Mouse (Mus musculus) neural tube, embryonic 15.5 days (tissue): ENCODE results near the gene Cntd1. TPM values are rescaled to one million over a fixed set of nuclear protein-coding genes. Genes with fewer than 3 reads are reported as not detected.

Source experiments
- ATAC-seq: fragments of 200-750 bp; cut with Nextera tagmentation; 2 replicates; pipeline ENCODE4 v1.8.0; 2017; ENCODE audit warnings: mild to moderate bottlenecking, moderate TSS enrichment, moderate library complexity; ENCODE audit not compliant: low FRiP score
- H3K27ac ChIP-seq: fragments of 300-500 bp; sonication (generic); replicated peaks from 2 replicates; pipeline ENCODE4 v1.5.1; 2015; ENCODE audit warnings: mild to moderate bottlenecking, inconsistent platforms
- H3K27me3 ChIP-seq: fragments of 300-500 bp; sonication (generic); replicated peaks from 2 replicates; pipeline ENCODE4 v1.6.1; 2015; ENCODE audit warnings: inconsistent platforms
- H3K36me3 ChIP-seq: fragments of 300-500 bp; sonication (generic); 2 replicates; pipeline ENCODE4 v1.6.1; 2015; ENCODE audit warnings: inconsistent platforms
- H3K4me1 ChIP-seq: fragments of 300-500 bp; sonication (generic); 2 replicates; pipeline ENCODE4 v1.6.1; 2015; ENCODE audit warnings: inconsistent platforms
- H3K4me2 ChIP-seq: fragments of 300-500 bp; sonication (generic); 2 replicates; pipeline ENCODE4 v1.6.1; 2015; ENCODE audit warnings: inconsistent platforms, mild to moderate bottlenecking, moderate library complexity
- H3K4me3 ChIP-seq: fragments of 300-500 bp; sonication (generic); replicated peaks from 2 replicates; pipeline ENCODE4 v1.5.1; 2015; ENCODE audit warnings: mild to moderate bottlenecking, inconsistent platforms
- H3K9ac ChIP-seq: fragments of 300-500 bp; sonication (generic); replicated peaks from 2 replicates; pipeline ENCODE4 v1.6.1; 2015; ENCODE audit warnings: mild to moderate bottlenecking, inconsistent platforms
- H3K9me3 ChIP-seq: fragments of 300-500 bp; sonication (generic); replicated peaks from 2 replicates; pipeline ENCODE4 v1.6.1; 2016; ENCODE audit warnings: inconsistent platforms
- WGBS: fragments of 180-500 bp; shearing (Covaris S2); methylation state at CpG from one replicate; pipeline ENCODE4 v1.1.7; 2015; ENCODE audit warnings: mixed read lengths; 5-methylcytosine and 5-hydroxymethylcytosine counted together
- polyA plus RNA-seq: library from polyadenylated mRNA; unstranded; fragments of >200 nt; fragmentation: Nextera tagmentation; extraction: Ambion mirVana; gene quantifications from 2 replicates; pipeline ENCODE4 v1.2.1, GENCODE M21; 2015

The Cntd1 gene
- polyA plus RNA-seq, 1 experiment from 2014 or later = 0.77 TPM

- ATAC-seq = no peak
- Histone ChIP-seq H3K9ac (peak overlapping the region; percentile 89), H3K27me3 (0 out of 2 replicates have a peak, but pooled peaks cover 2% of the 10 kb centered on the region), H3K4me3 (peak overlapping the region; percentile 92), H3K36me3 (peaks cover 21% of the 10 kb centered on the region), H3K27ac (peak overlapping the region; percentile 77), H3K4me2 (peak overlapping the region; percentile 97), H3K9me3 (no peaks in the 10 kb centered on the region), H3K4me1 (peaks cover 26% of the 10 kb centered on the region)
- WGBS = 13% methylated on average over 26 of the region's 26 CpGs
Observed at GRCm38 (mm10) chr11:101301299-101302003, 22.6 kb downstream of the Cntd1 start.

GRCm38 (mm10) chr11:101302004-101302798, 23.4 kb downstream of the Cntd1 start, which contains the start of gene Becn1:
TSS of gene Becn1 (minus strand) at chr11:101302286.
- Histone ChIP-seq H3K4me3 (peak within 1 kb of the TSS; percentile 92), H3K9me3 (no peaks in the 10 kb centered on the region), H3K36me3 (peaks cover 21% of the 10 kb centered on the region), H3K9ac (peak within 1 kb of the TSS; percentile 89), H3K4me1 (peaks cover 26% of the 10 kb centered on the region), H3K27ac (peak within 1 kb of the TSS; percentile 77), H3K4me2 (peak within 1 kb of the TSS; percentile 97), H3K27me3 (0 out of 2 replicates have a peak, but pooled peaks cover 9% of the 10 kb centered on the region)
- WGBS = 8% methylated on average over 39 of the region's 39 CpGs
- ATAC-seq = peak; percentile 96

GRCm38 (mm10) chr11:101307744-101308143, 28.9 kb downstream of the Cntd1 start:
- no peak for ATAC-seq
- Histone ChIP-seq H3K27me3 (peaks cover 9% of the 10 kb centered on the region; the same call in 1 of the 2 replicates), H3K9me3 (no peaks in the 10 kb centered on the region), H3K4me3 (no peak overlapping the region), H3K9ac (no peak overlapping the region), H3K27ac (no peak overlapping the region), H3K4me1 (no peaks in the 10 kb centered on the region), H3K36me3 (no peaks in the 10 kb centered on the region), H3K4me2 (no peak overlapping the region)
- 46% methylated on average over 5 of the region's 5 CpGs for WGBS

GRCm38 (mm10) chr11:101311083-101311482, 32.3 kb downstream of the Cntd1 start:
- ATAC-seq = no peak
- no peaks in the 10 kb centered on the region for H3K9me3 ChIP-seq
- 93% methylated on average over 3 of the region's 3 CpGs for WGBS

GRCm38 (mm10) chr11:101312150-101312549, 33.3 kb downstream of the Cntd1 start:
- H3K9me3 ChIP-seq = no peaks in the 10 kb centered on the region
- peaks cover 9% of the 10 kb centered on the region for H3K4me1 ChIP-seq
- H3K27ac ChIP-seq = no peak overlapping the region
- no peak for ATAC-seq
- no peak overlapping the region for H3K4me2 ChIP-seq
- H3K36me3 ChIP-seq = no peaks in the 10 kb centered on the region
- peaks cover under 1% of the 10 kb centered on the region for H3K27me3 ChIP-seq
- H3K4me3 ChIP-seq = no peak overlapping the region
- no peak overlapping the region for H3K9ac ChIP-seq
- WGBS = 73% methylated on average over 3 of the region's 3 CpGs

More at GRCm38 (mm10) chr11:101311083-101311482, 32.3 kb downstream of the Cntd1 start:
- Histone ChIP-seq H3K4me3 (no peak overlapping the region), H3K4me1 (peaks cover 2% of the 10 kb centered on the region; the same call in 1 of the 2 replicates), H3K4me2 (no peak overlapping the region), H3K27me3 (peaks cover 9% of the 10 kb centered on the region), H3K27ac (no peak overlapping the region), H3K36me3 (no peaks in the 10 kb centered on the region), H3K9ac (no peak overlapping the region)

GRCm38 (mm10) chr11:101314567-101314966, 35.8 kb downstream of the Cntd1 start:
- no peak overlapping the region for H3K4me3 ChIP-seq
- H3K9ac ChIP-seq = no peak overlapping the region
- ATAC-seq = no peak
- H3K27me3 ChIP-seq = no peaks in the 10 kb centered on the region; the same call in 1 of the 2 replicates
- WGBS = 100% methylated on average over 1 of the region's 1 CpGs
- no peak overlapping the region for H3K4me2 ChIP-seq
- H3K9me3 ChIP-seq = no peaks in the 10 kb centered on the region
- peaks cover 24% of the 10 kb centered on the region for H3K4me1 ChIP-seq
- H3K27ac ChIP-seq = no peak overlapping the region
- peaks cover 18% of the 10 kb centered on the region for H3K36me3 ChIP-seq

- Histone ChIP-seq H3K27ac (peak overlapping the region; percentile 85), H3K4me1 (peaks cover 24% of the 10 kb centered on the region), H3K4me2 (peak overlapping the region; percentile 96), H3K36me3 (peaks cover 24% of the 10 kb centered on the region), H3K4me3 (peak overlapping the region; percentile 74), H3K9ac (peak overlapping the region; percentile 87), H3K9me3 (no peaks in the 10 kb centered on the region), H3K27me3 (no peaks in the 10 kb centered on the region; the same call in 1 of the 2 replicates)
- ATAC-seq = no peak
- 88% methylated on average over 8 of the region's 8 CpGs for WGBS
Observed at GRCm38 (mm10) chr11:101315082-101315650, 36.4 kb downstream of the Cntd1 start.

- Histone ChIP-seq H3K36me3 (peaks cover 31% of the 10 kb centered on the region), H3K4me2 (peak within 1 kb of the TSS; percentile 96), H3K4me3 (peak within 1 kb of the TSS; percentile 74), H3K9me3 (no peaks in the 10 kb centered on the region), H3K27ac (peak within 1 kb of the TSS; percentile 85), H3K4me1 (peaks cover 24% of the 10 kb centered on the region), H3K27me3 (no peaks in the 10 kb centered on the region; the same call in 1 of the 2 replicates), H3K9ac (peak within 1 kb of the TSS; percentile 87)
- WGBS = under 1% methylated on average over 55 of the region's 62 CpGs
- ATAC-seq = peak; percentile 94
Observed at GRCm38 (mm10) chr11:101315665-101316500, 37.1 kb downstream of the Cntd1 start, which contains the start of gene Psme3. TSS of gene Psme3 (plus strand) at chr11:101316213.

GRCm38 (mm10) chr11:101316501-101316917, 37.7 kb downstream of the Cntd1 start:
- ATAC-seq = peak; percentile 51
- Histone ChIP-seq H3K4me2 (peak overlapping the region; percentile 96), H3K27me3 (no peaks in the 10 kb centered on the region; the same call in 1 of the 2 replicates), H3K27ac (peak overlapping the region; percentile 85), H3K36me3 (peaks cover 37% of the 10 kb centered on the region), H3K9ac (peak overlapping the region; percentile 87), H3K4me3 (peak overlapping the region; percentile 74), H3K4me1 (peaks cover 24% of the 10 kb centered on the region), H3K9me3 (no peaks in the 10 kb centered on the region)
- WGBS = under 1% methylated on average over 17 of the region's 17 CpGs

- 11% methylated on average over 4 of the region's 4 CpGs for WGBS
- H3K9ac ChIP-seq = no peak overlapping the region
- H3K27ac ChIP-seq = no peak overlapping the region
- ATAC-seq = peak; percentile 53; the same call in 1 of the 2 replicates
- H3K4me1 ChIP-seq = 0 out of 2 replicates have a peak, but pooled peaks cover under 1% of the 10 kb centered on the region
- peaks cover 67% of the 10 kb centered on the region for H3K36me3 ChIP-seq
- no peak overlapping the region for H3K4me2 ChIP-seq
- no peaks in the 10 kb centered on the region for H3K9me3 ChIP-seq
- no peak overlapping the region for H3K4me3 ChIP-seq
- H3K27me3 ChIP-seq = no peaks in the 10 kb centered on the region
Observed at GRCm38 (mm10) chr11:101323609-101324008, 44.8 kb downstream of the Cntd1 start.
